Mouse (Mus musculus) small intestine, adult 2 months (tissue): ENCODE data around the gene Foxc2. TPM values are rescaled to one million over a fixed set of nuclear protein-coding genes. Genes with fewer than 3 reads are reported as not detected.

Source experiments
- H3K27ac ChIP-seq: fragments of 200-500 bp; 2 replicates; pipeline ENCODE4 v1.5.1; 2012; ENCODE audit warnings: low read depth, low read length, control low read depth, inconsistent platforms; ENCODE audit not compliant: insufficient read depth
- H3K27me3 ChIP-seq: fragments of 200-500 bp; 2 replicates; pipeline ENCODE4 v1.6.1; 2012; ENCODE audit warnings: mild to moderate bottlenecking, moderate library complexity, low read length, inconsistent platforms; ENCODE audit not compliant: control insufficient read depth, insufficient read depth
- H3K36me3 ChIP-seq: fragments of 200-500 bp; 2 replicates; pipeline ENCODE4 v1.6.1; 2012; ENCODE audit warnings: mild to moderate bottlenecking, low read length, control low read depth, inconsistent platforms; ENCODE audit not compliant: control insufficient read depth, insufficient read depth
- H3K4me1 ChIP-seq: fragments of 200-500 bp; 2 replicates; pipeline ENCODE4 v1.6.1; 2012; ENCODE audit warnings: low read length, inconsistent platforms, mixed read lengths; ENCODE audit not compliant: control insufficient read depth, insufficient read depth, insufficient read length
- H3K4me3 ChIP-seq: fragments of 200-500 bp; 2 replicates; pipeline ENCODE4 v1.5.1; 2012; ENCODE audit warnings: low read depth, mild to moderate bottlenecking, control low read depth, inconsistent platforms, low read length, moderate library complexity
- CTCF ChIP-seq: fragments of 200-500 bp; IDR thresholded peaks from 2 replicates; pipeline ENCODE4 v1.5.1; 2012; ENCODE audit warnings: low read depth, mild to moderate bottlenecking, control low read depth, inconsistent platforms, low read length, moderate library complexity, mixed read lengths; ENCODE audit not compliant: insufficient replicate concordance, insufficient read length; ENCODE audit errors: extremely low read depth
- POLR2A ChIP-seq: fragments of 200-500 bp; IDR thresholded peaks from 2 replicates; pipeline ENCODE4 v1.6.1; 2012; ENCODE audit warnings: low read depth, mild to moderate bottlenecking, control low read depth, inconsistent platforms, low read length, moderate library complexity
- WGBS: fragments of 180-500 bp; shearing (Covaris S2); methylation state at CpG from one replicate; pipeline ENCODE4 v1.1.7; 2018; 5-methylcytosine and 5-hydroxymethylcytosine counted together
- polyA plus RNA-seq: library from polyadenylated mRNA; depleted of rRNA; stranded (reverse); fragments of >200 nt; gene quantifications from 2 replicates; pipeline ENCODE4 v1.2.3, GENCODE M21; 2012

Foxc2 gene
- polyA plus RNA-seq, 1 experiment, result 0.53 TPM

DNA sequence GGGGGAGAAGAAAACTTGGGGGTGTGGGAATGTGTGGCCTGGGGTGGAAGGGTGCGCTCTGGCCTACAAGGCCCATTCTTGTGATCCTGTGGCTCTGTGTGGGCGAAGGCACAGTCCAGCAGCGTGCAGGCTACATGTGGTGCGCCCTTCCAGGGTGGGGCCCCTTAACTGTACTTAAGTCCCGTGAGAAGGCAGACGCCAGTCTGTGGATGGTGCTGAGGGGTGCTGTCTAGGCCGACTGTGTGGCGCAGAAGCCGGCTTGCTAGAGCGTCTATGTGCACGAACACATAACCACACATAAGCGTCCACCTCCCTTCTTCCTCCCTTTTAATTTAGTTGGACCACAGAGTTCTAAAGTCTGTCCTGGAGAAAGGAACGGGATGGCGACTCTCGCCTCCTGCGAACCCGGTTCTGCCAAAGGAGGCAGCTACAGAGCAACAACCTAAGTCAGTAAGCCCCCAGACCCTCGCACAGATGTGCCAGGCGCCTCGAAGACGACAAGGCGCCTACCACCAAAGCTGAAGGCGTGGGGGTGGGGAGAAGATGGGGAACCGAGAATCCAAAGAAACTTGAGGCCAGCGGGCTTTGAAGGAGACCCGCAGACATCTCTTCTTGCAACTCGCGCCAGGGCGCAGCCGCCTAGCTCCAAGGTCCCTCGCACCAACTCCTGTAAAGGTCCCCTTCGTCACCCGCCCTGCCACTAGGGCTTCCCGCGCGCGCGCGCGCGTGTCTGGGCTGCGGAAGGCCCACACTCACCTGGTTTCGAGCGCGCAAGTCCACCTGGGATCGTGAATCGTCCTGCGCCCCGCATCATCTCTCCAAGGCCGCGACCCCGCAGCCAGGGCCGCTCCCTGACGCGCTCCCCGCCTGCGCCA, 33.5 kb upstream of the Foxc2 start:
- Histone ChIP-seq H3K4me3 (peak overlapping the region; percentile 71), H3K4me1 (peaks cover 3% of the 10 kb centered on the region; the same call in 1 of the 2 replicates), H3K27me3 (peaks cover 56% of the 10 kb centered on the region), H3K27ac (peak overlapping the region; percentile 93), H3K36me3 (no peaks in the 10 kb centered on the region; the same call in 1 of the 2 replicates)
- 3% methylated on average over 57 of the region's 57 CpGs for WGBS
- TF ChIP-seq CTCF, result no peak

DNA sequence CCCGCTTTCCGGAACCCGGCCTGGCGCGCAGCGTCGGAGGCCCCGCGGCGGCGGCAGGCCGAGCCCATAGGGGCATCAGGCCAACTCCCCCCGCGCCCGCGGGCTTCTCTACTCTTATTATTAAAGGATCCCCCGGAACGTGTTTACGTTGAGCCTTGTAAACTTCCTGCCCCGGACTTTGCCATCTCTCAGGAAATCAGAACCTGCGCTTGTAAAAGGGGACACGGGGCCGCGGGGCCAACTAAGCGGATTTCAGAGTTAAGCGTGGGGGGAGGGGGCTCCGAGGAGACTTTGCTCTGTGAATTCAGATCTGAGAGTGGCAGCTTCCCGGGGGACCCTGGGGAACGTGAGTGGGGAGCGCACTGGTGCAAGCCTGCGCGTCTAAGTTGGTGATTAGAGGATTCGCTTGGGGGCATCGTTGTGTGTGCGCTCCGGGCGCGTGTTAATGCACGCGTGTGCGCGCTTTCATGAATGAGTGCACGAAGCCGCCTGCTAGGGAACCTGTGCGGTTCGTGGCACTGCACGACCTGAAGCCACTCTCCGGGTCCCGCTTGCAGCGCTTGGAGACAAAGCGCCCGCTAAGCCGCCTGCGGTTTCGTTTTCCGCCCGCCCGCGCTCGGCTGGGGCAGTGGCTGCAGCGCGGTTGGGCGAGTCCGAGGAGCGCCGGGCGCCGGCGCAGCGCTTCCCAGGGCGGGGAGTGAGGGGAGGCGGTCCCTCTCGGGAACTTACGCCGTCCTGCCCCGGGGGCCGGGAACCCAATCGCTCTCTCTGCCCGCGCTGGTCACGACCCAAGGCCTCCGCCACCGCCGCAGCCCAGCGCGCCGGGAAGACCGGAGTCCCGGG, 32.7 kb upstream of the Foxc2 start:
- TF ChIP-seq POLR2A (no peak), CTCF (no peak)
- WGBS, result under 1% methylated on average over 89 of the region's 89 CpGs
- Histone ChIP-seq H3K27me3 (peaks cover 59% of the 10 kb centered on the region), H3K27ac (peak overlapping the region; percentile 93), H3K4me3 (peak overlapping the region; percentile 71), H3K4me1 (peaks cover 3% of the 10 kb centered on the region; the same call in 1 of the 2 replicates), H3K36me3 (no peaks in the 10 kb centered on the region; the same call in 1 of the 2 replicates)

GRCm38 (mm10) chr8:121083936-121084209, 32.1 kb upstream of the Foxc2 start:
- H3K36me3 ChIP-seq, result no peaks in the 10 kb centered on the region; the same call in 1 of the 2 replicates
- peaks cover 65% of the 10 kb centered on the region for H3K27me3 ChIP-seq
- peak overlapping the region; percentile 93; the same call in 1 of the 2 replicates for H3K27ac ChIP-seq
- 4% methylated on average over 22 of the region's 27 CpGs for WGBS
- H3K4me3 ChIP-seq, result peak overlapping the region; percentile 71
- no peak for TF ChIP-seq CTCF
- no peak for TF ChIP-seq POLR2A
- H3K4me1 ChIP-seq, result peaks cover 3% of the 10 kb centered on the region; the same call in 1 of the 2 replicates

- H3K27ac ChIP-seq, result peak within 1 kb of the TSS; percentile 93
- peaks cover 67% of the 10 kb centered on the region for H3K27me3 ChIP-seq
- WGBS, result 2% methylated on average over 73 of the region's 83 CpGs
- H3K4me1 ChIP-seq, result peaks cover 3% of the 10 kb centered on the region; the same call in 1 of the 2 replicates
- H3K36me3 ChIP-seq, result no peaks in the 10 kb centered on the region; the same call in 1 of the 2 replicates
- peak within 1 kb of the TSS; percentile 71 for H3K4me3 ChIP-seq
- TF ChIP-seq CTCF, result no peak
- no peak; the same call in 1 of the 2 replicates for TF ChIP-seq POLR2A
Measured at GRCm38 (mm10) chr8:121084210-121084951, 31.6 kb upstream of the Foxc2 start, which contains the start of gene Foxf1. Gene Foxf1, plus strand, starts transcription at chr8:121084386.

DNA sequence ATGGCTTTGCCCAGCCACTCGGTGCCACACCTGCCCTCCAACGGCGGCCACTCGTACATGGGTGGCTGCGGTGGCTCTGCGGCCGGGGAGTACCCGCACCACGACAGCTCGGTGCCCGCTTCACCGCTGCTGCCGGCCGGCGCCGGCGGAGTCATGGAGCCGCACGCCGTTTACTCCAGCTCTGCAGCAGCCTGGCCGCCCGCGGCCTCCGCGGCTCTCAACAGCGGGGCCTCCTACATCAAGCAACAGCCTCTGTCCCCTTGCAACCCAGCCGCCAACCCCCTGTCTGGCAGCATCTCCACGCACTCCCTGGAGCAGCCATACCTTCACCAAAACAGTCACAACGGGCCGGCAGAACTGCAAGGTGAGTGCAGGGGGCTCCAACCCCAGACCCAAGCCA, 31.0 kb upstream of the Foxc2 start:
- 10% methylated on average over 30 of the region's 30 CpGs for WGBS
- TF ChIP-seq POLR2A, result no peak
- TF ChIP-seq CTCF, result no peak
- Histone ChIP-seq H3K4me3 (peak overlapping the region; percentile 66), H3K27me3 (peaks cover 68% of the 10 kb centered on the region), H3K27ac (peak overlapping the region; percentile 66), H3K36me3 (no peaks in the 10 kb centered on the region; the same call in 1 of the 2 replicates), H3K4me1 (peaks cover 3% of the 10 kb centered on the region; the same call in 1 of the 2 replicates)

DNA sequence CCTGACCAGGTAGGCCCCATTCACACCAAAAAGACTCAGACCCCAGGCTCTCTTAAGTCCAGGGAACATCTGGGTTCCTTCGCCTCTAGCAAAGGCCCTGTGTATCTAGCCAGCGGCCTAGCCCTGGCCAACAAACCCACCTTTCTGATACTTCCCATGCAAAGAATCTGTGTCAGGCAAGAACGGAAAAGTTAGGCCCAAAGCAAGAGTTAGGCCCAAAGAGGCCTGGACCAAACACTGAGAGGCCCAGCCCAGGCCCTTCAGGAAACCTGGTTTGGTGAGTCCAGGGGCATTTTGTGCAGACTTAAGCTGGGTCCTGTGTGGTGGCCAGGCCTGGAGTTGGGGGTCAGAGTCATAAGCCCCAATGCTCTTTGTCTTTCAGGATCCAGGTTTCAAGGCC, 30.4 kb upstream of the Foxc2 start:
- WGBS, result 81% methylated on average over 3 of the region's 3 CpGs
- H3K4me3 ChIP-seq, result peak overlapping the region; percentile 66
- peaks cover 3% of the 10 kb centered on the region; the same call in 1 of the 2 replicates for H3K4me1 ChIP-seq
- no peak for TF ChIP-seq CTCF
- no peak for TF ChIP-seq POLR2A
- no peaks in the 10 kb centered on the region; the same call in 1 of the 2 replicates for H3K36me3 ChIP-seq
- peak overlapping the region; percentile 44 for H3K27ac ChIP-seq
- H3K27me3 ChIP-seq, result peaks cover 69% of the 10 kb centered on the region
